Mouse (Mus musculus) small intestine, adult 2 months (tissue): ENCODE measurements around the gene Zfp712. TPM values are rescaled to one million over a fixed set of nuclear protein-coding genes. Genes with fewer than 3 reads are reported as not detected.
A peak's percentile ranks its signal among the peaks of the same experiment; 100 is the strongest.

Source experiments
- H3K27ac ChIP-seq: fragments of 200-500 bp; 2 replicates; pipeline ENCODE4 v1.5.1; 2012; ENCODE audit warnings: low read depth, low read length, control low read depth, inconsistent platforms; ENCODE audit not compliant: insufficient read depth
- H3K27me3 ChIP-seq: fragments of 200-500 bp; 2 replicates; pipeline ENCODE4 v1.6.1; 2012; ENCODE audit warnings: mild to moderate bottlenecking, moderate library complexity, low read length, inconsistent platforms; ENCODE audit not compliant: control insufficient read depth, insufficient read depth
- H3K36me3 ChIP-seq: fragments of 200-500 bp; 2 replicates; pipeline ENCODE4 v1.6.1; 2012; ENCODE audit warnings: mild to moderate bottlenecking, low read length, control low read depth, inconsistent platforms; ENCODE audit not compliant: control insufficient read depth, insufficient read depth
- H3K4me1 ChIP-seq: fragments of 200-500 bp; 2 replicates; pipeline ENCODE4 v1.6.1; 2012; ENCODE audit warnings: low read length, inconsistent platforms, mixed read lengths; ENCODE audit not compliant: control insufficient read depth, insufficient read depth, insufficient read length
- H3K4me3 ChIP-seq: fragments of 200-500 bp; 2 replicates; pipeline ENCODE4 v1.5.1; 2012; ENCODE audit warnings: low read depth, mild to moderate bottlenecking, control low read depth, inconsistent platforms, low read length, moderate library complexity
- CTCF ChIP-seq: fragments of 200-500 bp; IDR thresholded peaks from 2 replicates; pipeline ENCODE4 v1.5.1; 2012; ENCODE audit warnings: low read depth, mild to moderate bottlenecking, control low read depth, inconsistent platforms, low read length, moderate library complexity, mixed read lengths; ENCODE audit not compliant: insufficient replicate concordance, insufficient read length; ENCODE audit errors: extremely low read depth
- POLR2A ChIP-seq: fragments of 200-500 bp; IDR thresholded peaks from 2 replicates; pipeline ENCODE4 v1.6.1; 2012; ENCODE audit warnings: low read depth, mild to moderate bottlenecking, control low read depth, inconsistent platforms, low read length, moderate library complexity
- WGBS: fragments of 180-500 bp; shearing (Covaris S2); methylation state at CpG from one replicate; pipeline ENCODE4 v1.1.7; 2018; 5-methylcytosine and 5-hydroxymethylcytosine counted together
- polyA plus RNA-seq: library from polyadenylated mRNA; depleted of rRNA; stranded (reverse); fragments of >200 nt; gene quantifications from 2 replicates; pipeline ENCODE4 v1.2.3, GENCODE M21; 2012; rRNA removed

Gene Zfp712
- 0.06 TPM in 1 of 2 replicates, not detected in the other for polyA plus RNA-seq

- TF ChIP-seq CTCF (no peak), POLR2A (peak; percentile 57)
- Histone ChIP-seq H3K4me1 (peaks cover 2% of the 10 kb centered on the region; the same call in 1 of the 2 replicates), H3K27me3 (no peaks in the 10 kb centered on the region), H3K4me3 (peak within 1 kb of the TSS; percentile 94), H3K36me3 (no peaks in the 10 kb centered on the region), H3K27ac (peak within 1 kb of the TSS; percentile 91)
- under 1% methylated on average over 27 of the region's 27 CpGs for WGBS
Measured at GRCm38 (mm10) chr13:67060786-67061358, at the start of gene Zfp712. Zfp712 (minus strand) TSS chr13:67061170.

GRCm38 (mm10) chr13:67108821-67109206 is 47.8 kb upstream of the Zfp712 start:
- peak; percentile 91; the same call in 1 of the 2 replicates for TF ChIP-seq CTCF
- TF ChIP-seq POLR2A, result no peak
- Histone ChIP-seq H3K36me3 (no peaks in the 10 kb centered on the region), H3K27ac (peak overlapping the region; percentile 13; the same call in 1 of the 2 replicates), H3K27me3 (no peaks in the 10 kb centered on the region), H3K4me3 (peak overlapping the region; percentile 31), H3K4me1 (peaks cover 9% of the 10 kb centered on the region; the same call in 1 of the 2 replicates)
- 4% methylated on average over 9 of the region's 9 CpGs for WGBS

GRCm38 (mm10) chr13:67108194-67108820 is 47.3 kb upstream of the Zfp712 start, which contains the start of gene Gm28557:
Gm28557 (minus strand) TSS chr13:67108604.
- 1% methylated on average over 17 of the region's 17 CpGs for WGBS
- peak within 1 kb of the TSS; percentile 67 for H3K27ac ChIP-seq
- TF ChIP-seq CTCF, result no peak
- peak; percentile 59; the same call in 1 of the 2 replicates for TF ChIP-seq POLR2A
- no peaks in the 10 kb centered on the region for H3K27me3 ChIP-seq
- H3K4me1 ChIP-seq, result peaks cover 6% of the 10 kb centered on the region; the same call in 1 of the 2 replicates
- no peaks in the 10 kb centered on the region for H3K36me3 ChIP-seq
- H3K4me3 ChIP-seq, result peak within 1 kb of the TSS; percentile 68

- no peak for TF ChIP-seq POLR2A
- TF ChIP-seq CTCF, result no peak
- Histone ChIP-seq H3K36me3 (no peaks in the 10 kb centered on the region), H3K4me3 (peak overlapping the region; percentile 68; the same call in 1 of the 2 replicates), H3K4me1 (peaks cover 6% of the 10 kb centered on the region; the same call in 1 of the 2 replicates), H3K27me3 (no peaks in the 10 kb centered on the region), H3K27ac (peak overlapping the region; percentile 67)
- WGBS, result 22% methylated on average over 9 of the region's 9 CpGs
Measured at GRCm38 (mm10) chr13:67107681-67108080, 46.7 kb upstream of the Zfp712 start.

GRCm38 (mm10) chr13:67097876-67098275 is 36.9 kb upstream of the Zfp712 start, which contains the start of gene Zfp708:
Zfp708 (minus strand) TSS chr13:67097976.
- no peaks in the 10 kb centered on the region for H3K27me3 ChIP-seq
- no peaks in the 10 kb centered on the region for H3K4me1 ChIP-seq
- no peak for TF ChIP-seq CTCF
- TF ChIP-seq POLR2A, result no peak
- no peak within 1 kb of the TSS for H3K4me3 ChIP-seq
- 92% methylated on average over 10 of the region's 10 CpGs for WGBS
- H3K27ac ChIP-seq, result no peak within 1 kb of the TSS
- H3K36me3 ChIP-seq, result peaks cover 9% of the 10 kb centered on the region; the same call in 1 of the 2 replicates

- WGBS, result 83% methylated on average over 1 of the region's 1 CpGs
- H3K4me3 ChIP-seq, result no peak overlapping the region
Measured at GRCm38 (mm10) chr13:67090154-67090553, 29.2 kb upstream of the Zfp712 start.

GRCm38 (mm10) chr13:67081946-67082345 is 21.0 kb upstream of the Zfp712 start:
- Histone ChIP-seq H3K36me3 (no peaks in the 10 kb centered on the region), H3K4me3 (no peak overlapping the region), H3K4me1 (peaks cover 7% of the 10 kb centered on the region; the same call in 1 of the 2 replicates), H3K27ac (no peak overlapping the region), H3K27me3 (no peaks in the 10 kb centered on the region)
- TF ChIP-seq POLR2A, result no peak
- no peak for TF ChIP-seq CTCF
- WGBS, result 82% methylated on average over 1 of the region's 1 CpGs

More at GRCm38 (mm10) chr13:67090154-67090553, 29.2 kb upstream of the Zfp712 start:
- no peaks in the 10 kb centered on the region for H3K36me3 ChIP-seq
- H3K4me1 ChIP-seq, result no peaks in the 10 kb centered on the region
- no peak overlapping the region for H3K27ac ChIP-seq
- no peaks in the 10 kb centered on the region for H3K27me3 ChIP-seq
- TF ChIP-seq CTCF (no peak), POLR2A (no peak)
